Mouse (Mus musculus) urinary bladder, postnatal 14 days (tissue): ENCODE results near the gene Mfsd2b.

ENCODE experiments used
- DNase-seq: peaks from one replicate; pipeline ENCODE4 v3.0.0; 2021; ENCODE audit warnings: low spot score

The Mfsd2b gene

DNA sequence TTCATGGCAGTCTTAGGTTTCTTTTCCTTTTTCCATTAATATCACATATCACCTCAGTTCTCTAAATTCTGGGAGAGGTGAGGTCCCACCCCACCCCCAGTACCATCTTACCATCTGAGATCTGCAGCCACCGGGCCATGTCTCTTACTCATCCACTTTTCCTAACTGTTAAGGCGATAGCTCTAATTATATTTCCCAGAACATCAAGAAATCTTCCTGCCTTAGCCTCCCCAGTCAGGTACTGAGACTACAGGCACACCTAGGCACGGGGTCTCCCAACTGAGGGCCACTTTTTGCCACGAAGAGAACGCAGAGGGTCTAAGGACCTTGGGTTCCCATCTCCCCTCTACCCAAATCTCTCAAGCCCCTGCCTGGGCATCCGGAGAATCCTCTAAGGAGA is 628 bp downstream of the Mfsd2b start:
- DNase-seq: no peak

- no peak for DNase-seq
Observed at GRCm38 (mm10) chr12:4872983-4873477, 1.1 kb downstream of the Mfsd2b start.

DNA sequence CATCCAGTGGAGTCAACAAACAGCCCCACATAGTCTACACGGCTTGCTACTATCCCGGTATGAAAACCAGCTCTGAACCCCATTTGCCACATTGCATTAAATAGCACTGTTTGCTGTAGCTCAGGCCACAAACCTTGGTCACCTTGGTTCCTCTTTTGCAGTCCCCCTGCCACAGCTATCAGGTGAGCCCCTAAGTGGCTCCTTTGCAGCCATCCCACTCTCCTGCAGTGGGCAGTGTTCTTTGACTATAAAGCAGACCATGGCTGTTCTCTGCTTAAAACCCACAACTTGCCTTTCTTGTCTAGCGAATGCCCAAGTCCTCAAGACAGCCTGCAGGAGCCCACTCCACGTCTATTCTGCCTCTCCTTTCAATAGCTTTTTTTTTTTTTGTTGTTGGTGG is 1.9 kb downstream of the Mfsd2b start:
- no peak for DNase-seq

DNA sequence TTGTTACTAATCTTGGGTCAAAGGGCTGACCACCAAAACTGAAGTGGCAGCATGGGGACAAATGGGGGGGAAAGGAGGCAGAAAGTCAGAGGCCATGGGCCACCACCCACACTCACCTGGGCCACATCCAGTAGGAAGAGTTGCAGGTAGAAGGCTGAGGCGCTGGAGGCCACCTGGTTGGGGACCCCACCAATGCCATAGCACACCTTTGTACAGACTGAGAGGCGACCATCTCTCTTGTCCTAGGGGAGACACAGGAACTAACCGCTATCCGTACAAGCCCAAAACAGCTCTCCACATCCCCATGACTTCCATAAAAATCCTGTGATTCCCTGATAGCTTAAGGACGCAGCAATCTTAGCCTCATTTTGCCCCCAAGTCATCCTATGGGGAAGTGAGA is 2.9 kb downstream of the Mfsd2b start:
- DNase-seq: no peak

- no peak for DNase-seq
Observed at GRCm38 (mm10) chr12:4868924-4869323, 5.2 kb downstream of the Mfsd2b start.

GRCm38 (mm10) chr12:4864338-4864690 is 9.8 kb downstream of the Mfsd2b start:
- DNase-seq: no peak

DNA sequence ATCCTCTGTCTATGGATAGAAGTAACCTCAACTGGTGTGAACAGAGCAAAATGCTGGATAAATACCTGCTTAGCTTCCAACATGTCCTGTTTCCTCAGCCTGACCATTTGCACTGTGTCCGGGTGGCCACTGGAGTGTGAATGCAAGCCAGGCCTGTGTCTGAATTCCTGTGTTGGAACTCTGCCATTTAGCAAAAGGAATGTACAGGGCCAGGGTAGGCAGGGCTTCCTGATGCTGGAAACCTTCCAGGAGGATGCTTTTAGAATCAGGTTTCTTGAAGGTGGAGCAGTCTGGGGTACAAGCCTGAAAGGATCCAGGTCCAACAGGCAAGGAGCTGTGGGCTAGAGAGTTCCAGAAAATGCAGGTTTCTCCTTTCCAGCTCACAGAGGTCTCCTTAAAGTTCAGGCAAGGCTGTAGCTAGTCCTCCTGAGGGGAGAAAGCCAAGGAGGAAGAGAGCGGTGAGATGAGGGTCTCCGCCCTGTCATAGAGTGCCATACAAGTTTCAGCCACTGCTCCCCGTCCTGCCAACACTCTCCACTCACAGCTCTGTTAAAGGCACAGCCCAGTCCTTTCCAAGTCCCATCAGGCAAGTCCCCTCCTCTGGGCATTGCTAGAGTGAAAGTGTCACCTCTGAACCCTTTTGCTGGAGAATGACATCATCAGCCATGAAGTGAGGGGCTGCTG is 10.4 kb downstream of the Mfsd2b start:
- peak; percentile 17 for DNase-seq

- no peak for DNase-seq
Observed at GRCm38 (mm10) chr12:4862672-4863071, 11.5 kb downstream of the Mfsd2b start.

GRCm38 (mm10) chr12:4859241-4859914 is 14.8 kb downstream of the Mfsd2b start:
- no peak for DNase-seq

- DNase-seq: no peak
Observed at GRCm38 (mm10) chr12:4856834-4857233, 17.3 kb downstream of the Mfsd2b start.

DNA sequence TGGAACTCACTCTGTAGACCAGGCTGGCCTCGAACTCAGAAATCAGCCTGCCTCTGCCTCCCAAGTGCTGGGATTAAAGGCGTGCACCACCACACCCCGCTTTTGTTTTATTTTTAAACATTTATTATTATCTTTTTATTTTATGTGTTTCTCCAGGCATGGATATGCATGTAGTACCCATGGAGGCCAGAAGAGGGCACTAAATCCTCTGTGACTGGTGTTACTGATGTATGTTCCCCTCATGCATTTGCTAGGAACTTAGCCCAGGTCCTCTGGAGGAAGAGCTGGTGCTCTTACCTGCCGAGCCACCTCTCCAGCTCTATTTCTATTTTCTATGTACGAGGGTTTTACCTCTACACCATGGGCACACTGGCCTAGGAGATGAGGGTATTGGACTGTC is 18.0 kb downstream of the Mfsd2b start:
- DNase-seq: no peak

DNA sequence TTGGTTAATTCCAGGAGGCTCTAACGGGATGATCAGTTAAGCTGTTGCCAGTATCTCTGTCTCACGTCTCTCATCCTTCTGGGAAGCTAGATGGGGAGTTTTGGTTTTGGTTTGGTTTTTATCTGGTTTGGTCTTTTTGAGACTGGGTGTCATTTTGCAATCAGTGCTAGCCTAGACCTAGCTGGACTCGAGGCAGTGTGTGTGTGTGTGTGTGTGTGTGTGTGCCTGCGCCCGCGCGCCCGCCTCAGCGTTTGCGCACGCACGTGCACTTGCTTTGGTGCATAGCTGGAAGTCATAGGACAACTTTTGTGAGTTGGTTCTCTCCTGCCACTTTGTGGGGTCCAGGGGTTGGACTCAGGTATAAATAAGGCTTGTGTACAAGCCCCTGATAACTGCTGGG is 30.4 kb downstream of the Mfsd2b start:
- peak; percentile 39 for DNase-seq

- DNase-seq: peak; percentile 90
Observed at GRCm38 (mm10) chr12:4842890-4843597, 31.1 kb downstream of the Mfsd2b start, which contains the start of gene Wdcp. Wdcp (plus strand) TSS chr12:4843303.

GRCm38 (mm10) chr12:4842456-4842855 is 31.7 kb downstream of the Mfsd2b start:
- DNase-seq: no peak

- DNase-seq: peak; percentile 55
Observed at GRCm38 (mm10) chr12:4841392-4841887, 32.7 kb downstream of the Mfsd2b start, which contains the start of gene Fkbp1b. Fkbp1b (minus strand) TSS chr12:4841591.

DNA sequence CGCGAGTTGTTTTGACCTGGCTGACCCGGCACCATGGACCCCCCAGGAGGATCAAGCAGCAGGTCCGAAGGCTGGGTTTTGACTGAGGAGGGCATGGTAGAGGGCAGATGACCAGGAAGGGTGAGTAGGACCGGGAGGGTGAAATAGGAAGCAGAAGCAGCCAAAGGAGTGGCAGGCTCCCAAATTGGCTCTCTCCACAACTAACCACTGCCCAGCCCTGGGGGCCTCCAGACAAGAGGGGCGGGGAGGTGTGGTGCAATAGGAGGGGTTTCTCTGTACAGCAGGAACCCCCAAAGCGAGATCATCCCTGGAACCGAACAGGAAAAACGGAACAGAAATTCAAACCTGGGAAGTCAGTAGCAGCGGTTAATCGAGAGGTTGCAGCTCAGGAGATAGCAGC is 33.4 kb downstream of the Mfsd2b start:
- no peak for DNase-seq

DNA sequence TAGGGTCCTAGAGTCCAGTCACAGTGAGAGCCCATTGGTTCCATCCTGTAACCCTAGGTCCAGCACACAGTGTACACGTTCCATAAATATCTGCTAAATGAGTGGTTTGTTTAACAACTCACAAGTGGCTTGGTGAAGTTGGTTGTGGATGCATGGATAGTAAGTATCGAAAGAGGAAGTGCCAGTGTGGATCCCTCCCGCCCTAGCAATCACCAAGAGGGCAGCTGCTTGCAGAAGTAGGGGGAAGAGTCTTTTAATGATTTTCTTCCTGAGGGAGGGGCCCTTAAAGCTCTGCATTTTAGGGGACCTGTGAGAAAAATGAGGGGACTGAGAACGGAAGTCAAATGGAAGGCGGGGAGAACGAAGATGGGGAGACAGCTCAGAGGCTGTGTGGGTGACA is 34.1 kb downstream of the Mfsd2b start:
- DNase-seq: no peak

GRCm38 (mm10) chr12:4836959-4837358 is 37.2 kb downstream of the Mfsd2b start:
- no peak for DNase-seq

- DNase-seq: no peak
Observed at GRCm38 (mm10) chr12:4827256-4827655, 46.9 kb downstream of the Mfsd2b start.

DNA sequence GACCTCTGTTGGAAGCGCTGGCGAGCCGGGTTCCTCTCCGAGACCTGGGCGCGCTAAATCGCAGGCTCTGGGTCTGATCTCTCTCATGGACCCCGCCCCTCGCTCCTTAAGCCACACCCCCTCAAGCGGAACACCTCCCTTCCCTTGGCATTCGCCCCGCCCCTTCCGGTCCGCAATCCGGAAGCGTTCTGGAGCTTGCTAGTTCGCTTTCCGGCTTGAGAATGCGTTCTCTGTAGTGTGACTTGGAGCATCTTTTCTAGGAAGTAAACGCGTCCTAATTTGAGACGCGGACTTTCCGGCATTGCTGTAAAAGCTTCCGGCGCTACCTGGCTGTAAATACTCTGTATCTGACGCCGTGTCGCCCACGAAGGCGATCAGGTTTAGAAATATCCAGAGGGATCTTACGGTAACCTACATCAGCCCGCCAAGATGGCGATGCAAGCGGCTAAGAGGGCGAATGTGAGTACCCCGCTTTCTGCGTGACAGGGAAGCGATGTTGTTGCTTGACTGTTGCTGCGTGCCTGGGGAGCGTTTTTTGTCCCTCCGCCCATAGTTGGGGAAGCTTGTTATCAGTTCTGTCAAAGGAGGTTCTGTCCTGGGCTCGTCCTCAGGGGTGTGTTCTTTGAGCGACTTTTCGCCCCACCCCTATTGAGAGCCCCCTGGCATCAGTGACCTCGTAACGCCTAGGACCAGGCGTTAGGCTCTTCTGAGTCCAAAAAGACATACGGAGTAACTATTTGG is 56.6 kb downstream of the Mfsd2b start, which contains the start of gene Sf3b6:
Gene Sf3b6, plus strand, starts transcription at position 184 of the 741 bp plus-strand sequence.
- peak; percentile 99 for DNase-seq

DNA sequence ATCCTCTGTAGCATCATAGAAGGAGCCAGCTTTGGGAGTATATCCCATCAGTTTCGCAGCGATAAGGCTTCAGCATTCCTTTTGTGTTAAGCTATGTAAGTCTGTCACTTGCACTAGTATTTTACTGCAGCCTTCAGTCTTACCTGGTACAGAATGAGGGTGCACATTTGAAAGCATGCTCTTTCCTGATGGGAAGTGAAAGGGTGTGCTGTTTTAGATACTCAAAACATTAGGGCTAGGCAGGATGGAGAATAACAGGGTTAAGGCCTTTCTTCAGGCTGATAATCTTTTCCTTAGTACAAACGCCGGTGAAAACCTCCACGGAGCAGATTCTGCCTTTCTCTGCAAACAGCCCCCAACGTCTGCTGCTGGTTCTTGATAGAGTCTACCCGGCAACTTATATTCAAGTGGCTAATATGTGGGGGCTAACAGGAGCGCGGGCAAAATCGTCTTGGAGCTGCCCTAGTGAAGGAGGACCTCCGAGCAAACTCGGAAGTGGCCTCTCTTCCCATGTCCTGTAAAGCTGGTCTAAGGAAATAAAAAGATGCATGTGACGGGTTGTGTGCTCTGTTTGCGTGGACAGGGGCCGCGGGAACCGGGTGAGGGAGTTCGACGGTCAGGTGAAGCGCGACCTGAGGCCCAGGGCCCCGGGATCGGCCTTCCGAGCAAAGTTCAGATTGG is 57.3 kb downstream of the Mfsd2b start:
- no peak for DNase-seq
